Mouse (Mus musculus) liver, adult 2 months (tissue): ENCODE measurements around the gene R3hdm1. TPM values are rescaled to one million over a fixed set of nuclear protein-coding genes. Genes with fewer than 3 reads are reported as not detected.
"Not testable (repeated sequence)": the region's sequence is repeated elsewhere in the genome, so short reads cannot be mapped to it uniquely, and the experiment has no call there.

Experiments used
- DNase-seq: peaks from one replicate; pipeline ENCODE4 v3.0.0-alpha.2; 2011; ENCODE audit warnings: low read depth, low spot score; ENCODE audit errors: extremely low read depth
- H3K27ac ChIP-seq: fragments of 200-500 bp; replicated peaks from 2 replicates; pipeline ENCODE4 v1.5.1; 2012; ENCODE audit warnings: low read depth, mild to moderate bottlenecking, control low read depth, inconsistent platforms, low read length; ENCODE audit not compliant: insufficient read depth
- H3K27me3 ChIP-seq: fragments of 200-500 bp; 2 replicates; pipeline ENCODE4 v1.6.1; 2012; ENCODE audit warnings: mild to moderate bottlenecking, moderate library complexity, low read length, inconsistent platforms; ENCODE audit not compliant: control insufficient read depth, insufficient read depth
- H3K36me3 ChIP-seq: fragments of 200-500 bp; 2 replicates; pipeline ENCODE4 v1.6.1; 2012; ENCODE audit warnings: low read length, inconsistent platforms; ENCODE audit not compliant: control insufficient read depth, insufficient read depth
- H3K4me1 ChIP-seq: fragments of 200-500 bp; 2 replicates; pipeline ENCODE4 v1.6.1; 2011; ENCODE audit warnings: low read length; ENCODE audit not compliant: control insufficient read depth, insufficient read depth
- H3K4me3 ChIP-seq: fragments of 200-500 bp; 2 replicates; pipeline ENCODE4 v1.5.1; 2011; ENCODE audit warnings: low read depth, mild to moderate bottlenecking, control low read depth, low read length, moderate library complexity; ENCODE audit not compliant: insufficient read depth
- H3K79me2 ChIP-seq: fragments of 200-500 bp; 2 replicates; pipeline ENCODE4 v1.6.1; 2012; ENCODE audit warnings: inconsistent platforms, mild to moderate bottlenecking, low read length, moderate library complexity; ENCODE audit not compliant: control insufficient read depth, insufficient read depth
- H3K9ac ChIP-seq: fragments of 200-500 bp; 2 replicates; pipeline ENCODE4 v1.6.1; 2012; ENCODE audit warnings: low read depth, mild to moderate bottlenecking, control low read depth, inconsistent platforms, low read length
- CTCF ChIP-seq: fragments of 200-500 bp; IDR thresholded peaks from 2 replicates; pipeline ENCODE4 v1.5.1; 2011; ENCODE audit warnings: low read depth, low read length, control low read depth
- POLR2A ChIP-seq: fragments of 200-500 bp; IDR thresholded peaks from 2 replicates; pipeline ENCODE4 v1.6.1; 2011; ENCODE audit warnings: low read length, control low read depth; ENCODE audit not compliant: insufficient read depth; ENCODE audit errors: extremely low read depth
- WGBS: fragments of 180-500 bp; shearing (Covaris S2); methylation state at CpG from one replicate; pipeline ENCODE4 v1.1.7; 2018; 5-methylcytosine and 5-hydroxymethylcytosine counted together
- polyA plus RNA-seq: library from polyadenylated mRNA; depleted of rRNA; stranded (reverse); fragments of >200 nt; gene quantifications from 2 replicates; pipeline ENCODE4 v1.2.3, GENCODE M21; 2012
- total RNA-seq: library from RNA; depleted of rRNA; stranded (reverse); fragments of >200 nt; gene quantifications from 2 replicates; pipeline ENCODE4 v1.2.3, GENCODE M21; 2014

Gene R3hdm1
- total and polyA plus RNA-seq, 2 experiments, result 13.1 to 16.8 TPM

DNA sequence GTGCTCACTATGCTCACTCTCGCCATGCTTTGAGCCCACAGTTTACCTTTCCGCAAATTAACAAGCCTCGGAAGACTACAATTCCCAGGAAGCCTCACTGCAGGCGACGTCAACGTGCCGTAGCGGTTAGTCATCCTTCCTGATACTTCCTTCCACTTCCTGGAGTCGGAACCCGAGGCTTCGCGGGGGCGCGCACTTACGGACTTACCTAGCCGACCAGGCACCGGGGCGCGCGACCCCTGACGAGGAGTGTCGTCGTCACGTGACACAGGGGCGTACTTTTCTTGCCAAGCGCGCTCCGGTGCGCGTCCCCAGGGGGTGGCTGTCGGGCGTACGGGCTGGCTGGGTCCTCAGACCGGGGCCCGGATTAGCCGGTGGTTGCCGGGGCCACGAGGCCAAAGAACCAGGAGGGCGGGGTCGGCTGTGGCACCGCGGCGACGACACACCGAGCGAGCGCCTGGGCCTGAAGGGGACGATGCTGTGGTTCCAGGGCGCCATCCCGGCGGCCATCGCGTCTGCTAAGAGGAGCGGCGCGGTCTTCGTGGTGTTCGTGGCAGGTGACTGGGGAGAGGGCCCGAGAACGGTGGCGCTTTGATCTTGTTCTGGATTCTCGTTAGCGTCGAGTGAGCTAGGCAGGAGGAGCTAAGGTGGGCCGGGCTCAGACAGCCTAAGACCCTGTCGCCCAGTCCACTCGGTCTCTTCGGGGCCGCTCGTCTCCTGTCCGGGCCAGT, 141.1 kb downstream of the R3hdm1 start:
- 0 out of 2 replicates have a peak, but pooled peaks cover 2% of the 10 kb centered on the region for H3K36me3 ChIP-seq
- peak; percentile 95 for DNase-seq
- peaks cover 13% of the 10 kb centered on the region; the same call in 1 of the 2 replicates for H3K79me2 ChIP-seq
- peak overlapping the region; percentile 90 for H3K9ac ChIP-seq
- H3K4me3 ChIP-seq, result peak overlapping the region; percentile 86
- WGBS, result under 1% methylated on average over 71 of the region's 71 CpGs
- H3K27me3 ChIP-seq, result no peaks in the 10 kb centered on the region
- peak overlapping the region; percentile 78 for H3K27ac ChIP-seq
- H3K4me1 ChIP-seq, result peaks cover 1% of the 10 kb centered on the region; the same call in 1 of the 2 replicates
- no peak for TF ChIP-seq CTCF
- TF ChIP-seq POLR2A, result peak; percentile 71

- no peak for TF ChIP-seq POLR2A
- TF ChIP-seq CTCF, result no peak
- peaks cover 6% of the 10 kb centered on the region; the same call in 1 of the 2 replicates for H3K36me3 ChIP-seq
- H3K27me3 ChIP-seq, result no peaks in the 10 kb centered on the region
- peaks cover 13% of the 10 kb centered on the region; the same call in 1 of the 2 replicates for H3K79me2 ChIP-seq
- peak overlapping the region; percentile 86 for H3K4me3 ChIP-seq
- WGBS, result 1% methylated on average over 19 of the region's 19 CpGs
- peak overlapping the region; percentile 78 for H3K27ac ChIP-seq
- H3K4me1 ChIP-seq, result peaks cover 1% of the 10 kb centered on the region; the same call in 1 of the 2 replicates
- peak overlapping the region; percentile 90 for H3K9ac ChIP-seq
- peak; percentile 63 for DNase-seq
These were observed 141.7 kb downstream of the R3hdm1 start for GRCm38 (mm10) chr1:128244727-128245355.

DNA sequence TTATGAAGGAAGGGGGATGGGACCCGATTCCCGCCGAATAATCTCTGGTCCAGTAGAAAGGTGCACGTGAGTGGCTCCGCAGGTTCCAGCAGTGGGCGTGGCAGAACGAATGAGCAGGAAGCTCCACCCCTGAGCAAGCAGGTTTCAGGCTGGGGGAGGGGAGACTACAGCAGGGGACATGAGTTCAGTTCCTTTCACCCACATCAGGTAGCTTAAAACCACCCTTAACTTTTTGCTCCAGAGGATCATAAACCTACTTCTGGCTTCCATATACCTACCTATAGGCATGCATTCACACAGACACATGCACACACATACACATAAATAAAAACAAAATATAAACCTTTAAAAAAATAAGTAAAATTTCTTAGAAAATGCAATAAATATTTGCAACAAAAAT, 164.0 kb downstream of the R3hdm1 start:
- H3K4me1 ChIP-seq, DNase-seq, H3K9ac ChIP-seq, H3K27ac ChIP-seq, H3K79me2 ChIP-seq, H3K27me3 ChIP-seq, H3K4me3 ChIP-seq: not testable (repeated sequence)
- WGBS, result 59% methylated on average over 7 of the region's 7 CpGs
- peaks cover 65% of the 10 kb centered on the region for H3K36me3 ChIP-seq

GRCm38 (mm10) chr1:128270731-128271130, 167.6 kb downstream of the R3hdm1 start:
- DNase-seq, result no peak

GRCm38 (mm10) chr1:128275908-128276307, 172.8 kb downstream of the R3hdm1 start:
- TF ChIP-seq CTCF (no peak), POLR2A (no peak)
- Histone ChIP-seq H3K4me3 (no peak overlapping the region), H3K36me3 (peaks cover 71% of the 10 kb centered on the region), H3K27me3 (no peaks in the 10 kb centered on the region), H3K9ac (no peak overlapping the region), H3K4me1 (no peaks in the 10 kb centered on the region), H3K79me2 (no peaks in the 10 kb centered on the region), H3K27ac (no peak overlapping the region)
- DNase-seq, result no peak
- WGBS, result 100% methylated on average over 1 of the region's 1 CpGs

More at GRCm38 (mm10) chr1:128270731-128271130, 167.6 kb downstream of the R3hdm1 start:
- Histone ChIP-seq H3K9ac (no peak overlapping the region), H3K79me2 (no peaks in the 10 kb centered on the region), H3K36me3 (peaks cover 74% of the 10 kb centered on the region), H3K4me3 (no peak overlapping the region), H3K4me1 (no peaks in the 10 kb centered on the region), H3K27me3 (no peaks in the 10 kb centered on the region), H3K27ac (no peak overlapping the region)
- TF ChIP-seq CTCF (no peak), POLR2A (no peak)
- WGBS, result 89% methylated on average over 3 of the region's 3 CpGs

DNA sequence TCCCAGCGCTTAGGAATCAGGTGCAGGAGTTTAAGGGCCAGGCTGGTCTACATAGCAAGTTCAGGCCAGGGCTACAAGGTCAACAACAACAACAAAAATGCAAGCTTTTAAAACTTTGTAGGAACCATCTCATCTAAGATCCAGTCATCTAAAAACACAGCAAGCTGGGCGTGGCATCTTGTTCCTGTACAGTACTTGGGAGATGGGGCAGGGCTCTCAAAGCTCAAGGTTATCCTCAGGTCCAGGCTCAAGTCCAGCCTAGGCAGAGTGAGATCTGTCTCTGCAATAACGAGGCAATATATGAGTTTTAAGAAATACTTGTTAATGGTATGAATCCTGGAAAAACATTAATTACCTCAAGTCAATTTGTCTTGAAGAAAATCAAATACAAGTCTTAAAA, 175.5 kb downstream of the R3hdm1 start:
- H3K79me2 ChIP-seq, result no peaks in the 10 kb centered on the region
- no peaks in the 10 kb centered on the region for H3K27me3 ChIP-seq
- H3K9ac ChIP-seq, result no peak overlapping the region
- no peak overlapping the region for H3K4me3 ChIP-seq
- H3K4me1 ChIP-seq, result no peaks in the 10 kb centered on the region
- TF ChIP-seq CTCF (no peak), POLR2A (no peak)
- WGBS, result 94% methylated on average over 3 of the region's 3 CpGs
- H3K27ac ChIP-seq, result no peak overlapping the region
- H3K36me3 ChIP-seq, result peaks cover 60% of the 10 kb centered on the region
- DNase-seq, result no peak
